Mouse (Mus musculus) heart, postnatal 0 days (tissue): ENCODE results near the gene Nsmce3.

Experiments used
- CTCF ChIP-seq: IDR thresholded peaks from 2 replicates; pipeline ENCODE4 v1.5.1; 2016; ENCODE audit warnings: antibody characterized with exemption, control low read depth, low read depth
- EP300 ChIP-seq: IDR thresholded peaks from 2 replicates; pipeline ENCODE4 v1.6.1; 2016; ENCODE audit warnings: antibody characterized with exemption, low read depth

GRCm38 (mm10) chr7:64847366-64847899 is 25.4 kb downstream of the Nsmce3 start:
- TF ChIP-seq CTCF, result no peak
- no peak for TF ChIP-seq EP300
